Mouse (Mus musculus): ENCODE data around the gene Edem3. TPM values are rescaled to one million over a fixed set of nuclear protein-coding genes. Genes with fewer than 3 reads are reported as not detected.
"Not testable (repeated sequence)": the region's sequence is repeated elsewhere in the genome, so short reads cannot be mapped to it uniquely, and the experiment has no call there.

Gene Edem3
- polyA plus RNA-seq, 1 experiment from 2014 or later: 18.5 TPM

GRCm38 (mm10) chr1:151718575-151718974 is 36.6 kb upstream of the Edem3 start:
- no peaks in the 10 kb centered on the region for H3K9me3 ChIP-seq
- no peaks in the 10 kb centered on the region for H3K27me3 ChIP-seq
- 89% methylated on average over 8 of the region's 8 CpGs for WGBS
- H3K4me1 ChIP-seq (replicated peaks): peaks cover 10% of the 10 kb centered on the region
- no peak for ATAC-seq (ENCODE audit: low read depth)
- no peak overlapping the region for H3K27ac ChIP-seq (replicated peaks)
- no peaks in the 10 kb centered on the region for H3K36me3 ChIP-seq
- no peak overlapping the region for H3K4me2 ChIP-seq
- no peak overlapping the region for H3K9ac ChIP-seq
- no peak overlapping the region for H3K4me3 ChIP-seq

GRCm38 (mm10) chr1:151719911-151720310 is 35.3 kb upstream of the Edem3 start:
- Histone ChIP-seq H3K9me3 (no peaks in the 10 kb centered on the region), H3K36me3 (no peaks in the 10 kb centered on the region), H3K9ac (no peak overlapping the region), H3K27me3 (no peaks in the 10 kb centered on the region), H3K4me1 (replicated peaks) (peaks cover 10% of the 10 kb centered on the region), H3K27ac (replicated peaks) (no peak overlapping the region), H3K4me2 (no peak overlapping the region), H3K4me3 (no peak overlapping the region)
- ATAC-seq (ENCODE audit: low read depth): no peak
- WGBS: 86% methylated on average over 5 of the region's 5 CpGs

GRCm38 (mm10) chr1:151720566-151720965 is 34.6 kb upstream of the Edem3 start:
- no peak overlapping the region for H3K4me2 ChIP-seq
- no peak overlapping the region for H3K9ac ChIP-seq
- peaks cover 10% of the 10 kb centered on the region for H3K4me1 ChIP-seq (replicated peaks)
- no peaks in the 10 kb centered on the region for H3K9me3 ChIP-seq
- WGBS: 88% methylated on average over 2 of the region's 2 CpGs
- H3K27me3 ChIP-seq: no peaks in the 10 kb centered on the region
- no peak for ATAC-seq (ENCODE audit: low read depth)
- no peak overlapping the region for H3K4me3 ChIP-seq
- no peaks in the 10 kb centered on the region for H3K36me3 ChIP-seq
- H3K27ac ChIP-seq (replicated peaks): no peak overlapping the region

- no peak overlapping the region for H3K9ac ChIP-seq
- no peak overlapping the region for H3K27ac ChIP-seq (replicated peaks)
- no peaks in the 10 kb centered on the region for H3K27me3 ChIP-seq
- no peak for ATAC-seq (ENCODE audit: low read depth)
- WGBS: 76% methylated on average over 10 of the region's 10 CpGs
- peaks cover 10% of the 10 kb centered on the region for H3K4me1 ChIP-seq (replicated peaks)
- no peaks in the 10 kb centered on the region for H3K36me3 ChIP-seq
- no peaks in the 10 kb centered on the region for H3K9me3 ChIP-seq
- no peak overlapping the region for H3K4me2 ChIP-seq
- H3K4me3 ChIP-seq: no peak overlapping the region
Measured at GRCm38 (mm10) chr1:151721357-151721983, 33.7 kb upstream of the Edem3 start.

GRCm38 (mm10) chr1:151723771-151724170 is 31.4 kb upstream of the Edem3 start:
- WGBS: 85% methylated on average over 4 of the region's 4 CpGs
- Histone ChIP-seq H3K9ac (no peak overlapping the region), H3K27me3 (no peaks in the 10 kb centered on the region), H3K36me3 (no peaks in the 10 kb centered on the region), H3K4me2 (no peak overlapping the region), H3K4me3 (no peak overlapping the region), H3K9me3 (no peaks in the 10 kb centered on the region), H3K4me1 (replicated peaks) (peaks cover 10% of the 10 kb centered on the region), H3K27ac (replicated peaks) (no peak overlapping the region)
- ATAC-seq (ENCODE audit: low read depth): no peak

- Histone ChIP-seq H3K4me2 (no peak overlapping the region), H3K36me3 (no peaks in the 10 kb centered on the region), H3K4me1 (replicated peaks) (peaks cover 7% of the 10 kb centered on the region), H3K27me3 (no peaks in the 10 kb centered on the region), H3K4me3 (no peak overlapping the region), H3K9me3 (no peaks in the 10 kb centered on the region), H3K9ac (no peak overlapping the region), H3K27ac (replicated peaks) (no peak overlapping the region)
- no peak for ATAC-seq (ENCODE audit: low read depth)
- 87% methylated on average over 2 of the region's 2 CpGs for WGBS
Measured at GRCm38 (mm10) chr1:151725590-151725989, 29.6 kb upstream of the Edem3 start.

GRCm38 (mm10) chr1:151726358-151726757 is 28.8 kb upstream of the Edem3 start:
- no peak overlapping the region for H3K4me3 ChIP-seq

GRCm38 (mm10) chr1:151728141-151728540 is 27.0 kb upstream of the Edem3 start:
- no peaks in the 10 kb centered on the region for H3K36me3 ChIP-seq
- no peak overlapping the region for H3K4me3 ChIP-seq
- no peak for ATAC-seq (ENCODE audit: low read depth)
- H3K27me3 ChIP-seq: no peaks in the 10 kb centered on the region
- H3K9me3 ChIP-seq: no peaks in the 10 kb centered on the region
- no peak overlapping the region for H3K9ac ChIP-seq
- 94% methylated on average over 4 of the region's 4 CpGs for WGBS
- H3K4me2 ChIP-seq: no peak overlapping the region
- H3K4me1 ChIP-seq (replicated peaks): no peaks in the 10 kb centered on the region
- H3K27ac ChIP-seq (replicated peaks): no peak overlapping the region

More at GRCm38 (mm10) chr1:151726358-151726757, 28.8 kb upstream of the Edem3 start:
- H3K4me2 ChIP-seq: no peak overlapping the region
- no peak for ATAC-seq (ENCODE audit: low read depth)
- H3K9ac ChIP-seq: no peak overlapping the region
- peaks cover 7% of the 10 kb centered on the region for H3K4me1 ChIP-seq (replicated peaks)
- H3K27ac ChIP-seq (replicated peaks): no peak overlapping the region
- H3K27me3 ChIP-seq: no peaks in the 10 kb centered on the region
- no peaks in the 10 kb centered on the region for H3K36me3 ChIP-seq
- WGBS: 67% methylated on average over 6 of the region's 6 CpGs
- no peaks in the 10 kb centered on the region for H3K9me3 ChIP-seq

- WGBS: 76% methylated on average over 2 of the region's 2 CpGs
- no peak overlapping the region for H3K27ac ChIP-seq (replicated peaks)
Measured at GRCm38 (mm10) chr1:151737146-151737545, 18.0 kb upstream of the Edem3 start.

GRCm38 (mm10) chr1:151741199-151741621 is 14.0 kb upstream of the Edem3 start:
- H3K9ac ChIP-seq: no peak overlapping the region
- 92% methylated on average over 7 of the region's 7 CpGs for WGBS
- H3K4me3 ChIP-seq: no peak overlapping the region
- ATAC-seq (ENCODE audit: low read depth): no peak
- H3K27me3 ChIP-seq: no peaks in the 10 kb centered on the region
- H3K9me3 ChIP-seq: no peaks in the 10 kb centered on the region
- H3K4me2 ChIP-seq: no peak overlapping the region
- H3K27ac ChIP-seq (replicated peaks): no peak overlapping the region
- H3K4me1 ChIP-seq (replicated peaks): no peaks in the 10 kb centered on the region
- no peaks in the 10 kb centered on the region for H3K36me3 ChIP-seq

More at GRCm38 (mm10) chr1:151737146-151737545, 18.0 kb upstream of the Edem3 start:
- no peak overlapping the region for H3K4me2 ChIP-seq
- no peaks in the 10 kb centered on the region for H3K9me3 ChIP-seq
- no peaks in the 10 kb centered on the region for H3K36me3 ChIP-seq
- H3K4me1 ChIP-seq (replicated peaks): no peaks in the 10 kb centered on the region
- no peak overlapping the region for H3K9ac ChIP-seq
- no peak overlapping the region for H3K4me3 ChIP-seq
- no peak for ATAC-seq (ENCODE audit: low read depth)
- H3K27me3 ChIP-seq: no peaks in the 10 kb centered on the region

- not testable (repeated sequence) for H3K4me2 ChIP-seq; ATAC-seq (ENCODE audit: low read depth)
Measured at GRCm38 (mm10) chr1:151749894-151750293, 5.3 kb upstream of the Edem3 start.

GRCm38 (mm10) chr1:151752946-151753345 is 2.2 kb upstream of the Edem3 start:
- no peaks in the 10 kb centered on the region for H3K9me3 ChIP-seq
- H3K4me2 ChIP-seq: no peak overlapping the region
- H3K27me3 ChIP-seq: no peaks in the 10 kb centered on the region
- no peak overlapping the region for H3K27ac ChIP-seq (replicated peaks)
- ATAC-seq (ENCODE audit: low read depth): no peak
- H3K4me3 ChIP-seq: no peak overlapping the region
- H3K4me1 ChIP-seq (replicated peaks): peaks cover 16% of the 10 kb centered on the region
- no peaks in the 10 kb centered on the region for H3K36me3 ChIP-seq
- H3K9ac ChIP-seq: no peak overlapping the region
- WGBS: 83% methylated on average over 4 of the region's 4 CpGs

More at GRCm38 (mm10) chr1:151749894-151750293, 5.3 kb upstream of the Edem3 start:
- 99% methylated on average over 2 of the region's 2 CpGs for WGBS
- H3K4me1 ChIP-seq (replicated peaks); H3K9me3 ChIP-seq; H3K27ac ChIP-seq (replicated peaks); H3K4me3 ChIP-seq; H3K36me3 ChIP-seq; H3K27me3 ChIP-seq; H3K9ac ChIP-seq: not testable (repeated sequence)

- Histone ChIP-seq H3K9ac (no peak overlapping the region), H3K4me3 (no peak overlapping the region), H3K9me3 (no peaks in the 10 kb centered on the region), H3K4me2 (no peak overlapping the region), H3K27ac (replicated peaks) (no peak overlapping the region), H3K27me3 (no peaks in the 10 kb centered on the region), H3K36me3 (no peaks in the 10 kb centered on the region), H3K4me1 (replicated peaks) (peaks cover 16% of the 10 kb centered on the region)
- ATAC-seq (ENCODE audit: low read depth): no peak
- WGBS: 85% methylated on average over 8 of the region's 8 CpGs
Measured at GRCm38 (mm10) chr1:151753374-151753929, 1.7 kb upstream of the Edem3 start.
